Mouse (Mus musculus): Measurements from ENCODE around the gene Fndc3b. TPM values are rescaled to one million over a fixed set of nuclear protein-coding genes. Genes with fewer than 3 reads are reported as not detected.

Gene Fndc3b
- total and polyA plus RNA-seq, 2 experiments from 2014 or later = 16.4 to 57.1 TPM

GRCm38 (mm10) chr3:27555401-27555940 lies 155.6 kb downstream of the Fndc3b start:
- WGBS = 85% methylated on average over 3 of the region's 3 CpGs
- no peak for DNase-seq (ENCODE audit: low spot score)
- Histone ChIP-seq H3K9me3 (replicated peaks; ENCODE audit: control insufficient read depth, low read length) (no peaks in the 10 kb centered on the region), H3K9ac (replicated peaks; ENCODE audit: low read depth, low read length) (no peak overlapping the region), H3K36me3 (replicated peaks; ENCODE audit: control insufficient read depth, insufficient read depth, low read length) (peaks cover 19% of the 10 kb centered on the region), H3K4me2 (ENCODE audit: low read depth, low read length) (no peak overlapping the region), H3K27me3 (ENCODE audit: control insufficient read depth, insufficient read depth, low read length) (no peaks in the 10 kb centered on the region), H3K4me3 (ENCODE audit: low read depth, low read length) (no peak overlapping the region), H3K27ac (ENCODE audit: low read depth) (no peak overlapping the region), H3K4me1 (ENCODE audit: control insufficient read depth, insufficient read depth) (no peaks in the 10 kb centered on the region)
- TF ChIP-seq CTCF (IDR thresholded peaks at IDR 0.05; ENCODE audit: low read depth) (no peak), EP300 (IDR thresholded peaks at IDR 0.05; ENCODE audit: low read depth) (no peak)
- no peak for ATAC-seq (ENCODE audit: insufficient read depth, low read depth)

GRCm38 (mm10) chr3:27554325-27554724 lies 156.8 kb downstream of the Fndc3b start:
- no peak overlapping the region for H3K4me2 ChIP-seq (ENCODE audit: low read depth, low read length)
- 93% methylated on average over 3 of the region's 3 CpGs for WGBS
- H3K9me3 ChIP-seq (replicated peaks; ENCODE audit: control insufficient read depth, low read length) = no peaks in the 10 kb centered on the region
- TF ChIP-seq CTCF (IDR thresholded peaks at IDR 0.05; ENCODE audit: low read depth) (no peak), EP300 (IDR thresholded peaks at IDR 0.05; ENCODE audit: low read depth) (no peak)
- H3K36me3 ChIP-seq (replicated peaks; ENCODE audit: control insufficient read depth, insufficient read depth, low read length) = peaks cover 19% of the 10 kb centered on the region
- H3K27me3 ChIP-seq (ENCODE audit: control insufficient read depth, insufficient read depth, low read length) = no peaks in the 10 kb centered on the region
- ATAC-seq (ENCODE audit: insufficient read depth, low read depth) = no peak
- no peaks in the 10 kb centered on the region for H3K4me1 ChIP-seq (ENCODE audit: control insufficient read depth, insufficient read depth)
- DNase-seq (ENCODE audit: low spot score) = no peak
- no peak overlapping the region for H3K9ac ChIP-seq (replicated peaks; ENCODE audit: low read depth, low read length)
- no peak overlapping the region for H3K27ac ChIP-seq (ENCODE audit: low read depth)
- H3K4me3 ChIP-seq (ENCODE audit: low read depth, low read length) = no peak overlapping the region

GRCm38 (mm10) chr3:27553781-27554180 lies 157.3 kb downstream of the Fndc3b start:
- Histone ChIP-seq H3K4me3 (ENCODE audit: low read depth, low read length) (no peak overlapping the region), H3K9ac (replicated peaks; ENCODE audit: low read depth, low read length) (no peak overlapping the region), H3K4me1 (ENCODE audit: control insufficient read depth, insufficient read depth) (no peaks in the 10 kb centered on the region), H3K27me3 (ENCODE audit: control insufficient read depth, insufficient read depth, low read length) (no peaks in the 10 kb centered on the region), H3K4me2 (ENCODE audit: low read depth, low read length) (no peak overlapping the region), H3K36me3 (replicated peaks; ENCODE audit: control insufficient read depth, insufficient read depth, low read length) (peaks cover 19% of the 10 kb centered on the region), H3K9me3 (replicated peaks; ENCODE audit: control insufficient read depth, low read length) (no peaks in the 10 kb centered on the region), H3K27ac (ENCODE audit: low read depth) (no peak overlapping the region)
- DNase-seq (ENCODE audit: low spot score) (no peak), ATAC-seq (ENCODE audit: insufficient read depth, low read depth) (no peak)
- no peak for TF ChIP-seq CTCF (IDR thresholded peaks at IDR 0.05; ENCODE audit: low read depth)
- TF ChIP-seq EP300 (IDR thresholded peaks at IDR 0.05; ENCODE audit: low read depth) = no peak
- 88% methylated on average over 3 of the region's 3 CpGs for WGBS

GRCm38 (mm10) chr3:27551005-27551404 lies 160.1 kb downstream of the Fndc3b start:
- TF ChIP-seq EP300 (IDR thresholded peaks at IDR 0.05; ENCODE audit: low read depth) (no peak), CTCF (IDR thresholded peaks at IDR 0.05; ENCODE audit: low read depth) (no peak)
- no peak overlapping the region for H3K4me2 ChIP-seq (ENCODE audit: low read depth, low read length)
- H3K4me3 ChIP-seq (ENCODE audit: low read depth, low read length) = no peak overlapping the region
- no peak overlapping the region for H3K27ac ChIP-seq (ENCODE audit: low read depth)
- 0 out of 2 replicates have a peak, but pooled peaks cover under 1% of the 10 kb centered on the region for H3K4me1 ChIP-seq (ENCODE audit: control insufficient read depth, insufficient read depth)
- WGBS = 88% methylated on average over 3 of the region's 3 CpGs
- no peaks in the 10 kb centered on the region for H3K27me3 ChIP-seq (ENCODE audit: control insufficient read depth, insufficient read depth, low read length)
- H3K9ac ChIP-seq (replicated peaks; ENCODE audit: low read depth, low read length) = no peak overlapping the region
- H3K9me3 ChIP-seq (replicated peaks; ENCODE audit: control insufficient read depth, low read length) = no peaks in the 10 kb centered on the region
- H3K36me3 ChIP-seq (replicated peaks; ENCODE audit: control insufficient read depth, insufficient read depth, low read length) = peaks cover 19% of the 10 kb centered on the region
- DNase-seq (ENCODE audit: low spot score) = no peak
- ATAC-seq (ENCODE audit: insufficient read depth, low read depth) = no peak

- H3K27me3 ChIP-seq (ENCODE audit: control insufficient read depth, insufficient read depth, low read length) = no peaks in the 10 kb centered on the region
- peaks cover 13% of the 10 kb centered on the region for H3K36me3 ChIP-seq (replicated peaks; ENCODE audit: control insufficient read depth, insufficient read depth, low read length)
- H3K9ac ChIP-seq (replicated peaks; ENCODE audit: low read depth, low read length) = no peak overlapping the region
- ATAC-seq (ENCODE audit: insufficient read depth, low read depth) (no peak), DNase-seq (ENCODE audit: low spot score) (no peak)
- no peak overlapping the region for H3K4me2 ChIP-seq (ENCODE audit: low read depth, low read length)
- 97% methylated on average over 1 of the region's 1 CpGs for WGBS
- no peak overlapping the region for H3K27ac ChIP-seq (ENCODE audit: low read depth)
- peaks cover 6% of the 10 kb centered on the region; the same call in 1 of the 2 replicates for H3K4me1 ChIP-seq (ENCODE audit: control insufficient read depth, insufficient read depth)
- TF ChIP-seq EP300 (IDR thresholded peaks at IDR 0.05; ENCODE audit: low read depth) (no peak), CTCF (IDR thresholded peaks at IDR 0.05; ENCODE audit: low read depth) (peak; percentile 8)
- no peak overlapping the region for H3K4me3 ChIP-seq (ENCODE audit: low read depth, low read length)
- no peaks in the 10 kb centered on the region for H3K9me3 ChIP-seq (replicated peaks; ENCODE audit: control insufficient read depth, low read length)
Observed at GRCm38 (mm10) chr3:27550409-27550808, 160.7 kb downstream of the Fndc3b start.

- 65% methylated on average over 3 of the region's 3 CpGs for WGBS
- Histone ChIP-seq H3K9ac (replicated peaks; ENCODE audit: low read depth, low read length) (no peak overlapping the region), H3K36me3 (replicated peaks; ENCODE audit: control insufficient read depth, insufficient read depth, low read length) (peaks cover 14% of the 10 kb centered on the region), H3K27ac (ENCODE audit: low read depth) (no peak overlapping the region), H3K9me3 (replicated peaks; ENCODE audit: control insufficient read depth, low read length) (no peaks in the 10 kb centered on the region), H3K4me2 (ENCODE audit: low read depth, low read length) (no peak overlapping the region), H3K27me3 (ENCODE audit: control insufficient read depth, insufficient read depth, low read length) (no peaks in the 10 kb centered on the region), H3K4me3 (ENCODE audit: low read depth, low read length) (no peak overlapping the region), H3K4me1 (ENCODE audit: control insufficient read depth, insufficient read depth) (peaks cover 7% of the 10 kb centered on the region; the same call in 1 of the 2 replicates)
- ATAC-seq (ENCODE audit: insufficient read depth, low read depth) = no peak
- no peak for DNase-seq (ENCODE audit: low spot score)
- TF ChIP-seq CTCF (IDR thresholded peaks at IDR 0.05; ENCODE audit: low read depth) = no peak
- no peak for TF ChIP-seq EP300 (IDR thresholded peaks at IDR 0.05; ENCODE audit: low read depth)
Observed at GRCm38 (mm10) chr3:27545651-27546050, 165.5 kb downstream of the Fndc3b start.
